Mouse (Mus musculus): ENCODE data around the gene Togaram2. TPM values are rescaled to one million over a fixed set of nuclear protein-coding genes. Genes with fewer than 3 reads are reported as not detected.

The Togaram2 gene
- polyA plus RNA-seq, 1 experiment from 2014 or later: not detected

Other genes starting within 250 kb of the Togaram2 start
- 3.3 and 4.7 TPM in 2 replicates for gene Gm4707, start 213.3 kb upstream of the Togaram2 start, polyA plus RNA-seq (2014; fragmentation: Nextera tagmentation; extraction: Ambion mirVana)
- 96.3 and 104 TPM in 2 replicates for gene Smchd1, start 197.9 kb upstream of the Togaram2 start, polyA plus RNA-seq (2014; fragmentation: Nextera tagmentation; extraction: Ambion mirVana)
- 66.3 and 70.6 TPM in 2 replicates for gene Ndc80, start 146.4 kb upstream of the Togaram2 start, polyA plus RNA-seq (2014; fragmentation: Nextera tagmentation; extraction: Ambion mirVana)
- 0.96 and 0.97 TPM in 2 replicates for gene Spdya, start 121.2 kb upstream of the Togaram2 start, polyA plus RNA-seq (2014; fragmentation: Nextera tagmentation; extraction: Ambion mirVana)
- gene Wdr43, start 57.4 kb upstream of the Togaram2 start, polyA plus RNA-seq (2014; fragmentation: Nextera tagmentation; extraction: Ambion mirVana): 104 and 106 TPM in 2 replicates
- gene Pcare, start 79.6 kb downstream of the Togaram2 start, polyA plus RNA-seq (2014; fragmentation: Nextera tagmentation; extraction: Ambion mirVana): not detected in 2 replicates
- 2.7 and 4.6 TPM in 2 replicates for gene Clip4, start 95.2 kb downstream of the Togaram2 start, polyA plus RNA-seq (2014; fragmentation: Nextera tagmentation; extraction: Ambion mirVana)

All from limb, embryonic 11.5 days (tissue).